Mouse (Mus musculus) thymus, adult 2 months (tissue): ENCODE measurements around the gene Phb2.

ENCODE experiments used
- CTCF ChIP-seq: fragments of 200-500 bp; IDR thresholded peaks from 2 replicates; pipeline ENCODE4 v1.5.1; 2012; ENCODE audit warnings: mild to moderate bottlenecking, control low read depth, low read length, moderate library complexity, borderline replicate concordance; ENCODE audit not compliant: control insufficient read depth, poor library complexity, insufficient read depth; ENCODE audit errors: extremely low read depth
- POLR2A ChIP-seq: fragments of 200-500 bp; IDR thresholded peaks from 2 replicates; pipeline ENCODE4 v1.6.1; 2012; ENCODE audit warnings: mild to moderate bottlenecking, low read length, control low read depth, moderate library complexity; ENCODE audit not compliant: control insufficient read depth, poor library complexity, insufficient read depth; ENCODE audit errors: extremely low read depth

- TF ChIP-seq CTCF: no peak
- no peak for TF ChIP-seq POLR2A
Observed at GRCm38 (mm10) chr6:124744755-124745321, 32.7 kb downstream of the Phb2 start.
